Comparison of ENCODE assay signal across 27 mouse cellular contexts in genomic region chr10:18422968-18423367, GRCm38 (mm10).
A peak's percentile ranks its signal among the peaks of the same experiment; 100 is the strongest.
DNase-seq lines count a peak whose midpoint lies in the region; ATAC-seq lines count a peak whose summit lies in the region.
"Had no signal": no experiment of that assay in that cellular context is flagged by ENCODE, and none has a peak within 500 bp of the region (broad histone marks: within the 10 kb centered on the region; RNA-seq: fewer than 3 reads in every experiment).

No protein-coding gene starts in this region.

- H3K4me1 ChIP-seq in hindbrain, embryonic 11.5 days (replicated peaks; ENCODE audit: control insufficient read depth, insufficient read depth, low read length) = no peaks in the 10 kb centered on the region; the same call in 1 of the 2 replicates
- H3K4me1 ChIP-seq in hindbrain, embryonic 13.5 days (replicated peaks) = peaks cover 30% of the 10 kb centered on the region
- peaks cover 28% of the 10 kb centered on the region for H3K4me1 ChIP-seq in embryonic facial prominence, embryonic 10.5 days

- H3K4me3 ChIP-seq in hindbrain, embryonic 11.5 days (ENCODE audit: low read depth, low read length) = no peak overlapping the region
- no peak overlapping the region for H3K4me3 ChIP-seq in hindbrain, embryonic 13.5 days
- no peak overlapping the region for H3K4me3 ChIP-seq in embryonic facial prominence, embryonic 10.5 days
- H3K4me3 ChIP-seq: embryonic facial prominence, embryonic 15.5 days; forebrain, embryonic 13.5 days; heart, embryonic 12.5 days; limb, embryonic 10.5 days; limb, embryonic 15.5 days; midbrain, embryonic 15.5 days had no signal

- H3K4me2 ChIP-seq in hindbrain, embryonic 11.5 days (replicated peaks; ENCODE audit: low read depth, low read length) = no peak overlapping the region
- H3K4me2 ChIP-seq in hindbrain, embryonic 13.5 days = no peak overlapping the region
- H3K4me2 ChIP-seq: embryonic facial prominence, embryonic 15.5 days; forebrain, embryonic 13.5 days; heart, embryonic 12.5 days; limb, embryonic 15.5 days; lung, embryonic 14.5 days; midbrain, embryonic 15.5 days had no signal

- DNase-seq in hindbrain, embryonic 11.5 days (ENCODE audit: low spot score) = no peak
- peak; percentile 18 for DNase-seq in thymus, postnatal 0 days (ENCODE audit: low spot score)
- no peak for DNase-seq in thymus, adult 18-20 months
- peak; percentile 89 for DNase-seq in ES-CJ7 (ENCODE audit: low read depth, low spot score)
- no peak for DNase-seq in embryonic facial prominence, embryonic 10.5 days (ENCODE audit: low spot score)
- no peak for DNase-seq in kidney, adult 8-10 months
- DNase-seq: adrenal gland, postnatal 10 days; B cell, adult 2 months; cerebellum, adult 11 months; cerebellum, postnatal 10 days; gastrocnemius, postnatal 10 days; heart, postnatal 10 days; kidney, postnatal 14 days; layer of hippocampus, adult 9-11 months; lung, embryonic 14.5 days; lung, postnatal 14 days; right cerebral cortex, postnatal 4 days had no signal

- H3K36me3 ChIP-seq in hindbrain, embryonic 11.5 days (ENCODE audit: control insufficient read depth, insufficient read depth, low read length) = no peaks in the 10 kb centered on the region
- peaks cover 16% of the 10 kb centered on the region for H3K36me3 ChIP-seq in hindbrain, embryonic 13.5 days
- peaks cover 37% of the 10 kb centered on the region for H3K36me3 ChIP-seq in embryonic facial prominence, embryonic 10.5 days (replicated peaks)
- H3K36me3 ChIP-seq: embryonic facial prominence, embryonic 15.5 days; limb, embryonic 15.5 days; midbrain, embryonic 15.5 days had no signal

- no peaks in the 10 kb centered on the region for H3K9me3 ChIP-seq in hindbrain, embryonic 11.5 days (ENCODE audit: control insufficient read depth, low read length)
- H3K9me3 ChIP-seq in hindbrain, embryonic 13.5 days = no peaks in the 10 kb centered on the region
- H3K9me3 ChIP-seq in embryonic facial prominence, embryonic 10.5 days = no peaks in the 10 kb centered on the region
- H3K9me3 ChIP-seq: embryonic facial prominence, embryonic 15.5 days; forebrain, embryonic 13.5 days; heart, embryonic 12.5 days; limb, embryonic 10.5 days; limb, embryonic 15.5 days; midbrain, embryonic 15.5 days had no signal

- no peak overlapping the region for H3K9ac ChIP-seq in hindbrain, embryonic 11.5 days (ENCODE audit: low read depth, low read length)
- no peak overlapping the region for H3K9ac ChIP-seq in hindbrain, embryonic 13.5 days
- H3K9ac ChIP-seq: embryonic facial prominence, embryonic 15.5 days; forebrain, embryonic 13.5 days; heart, embryonic 12.5 days; limb, embryonic 15.5 days; liver, embryonic 14.5 days; lung, embryonic 14.5 days; midbrain, embryonic 15.5 days had no signal

- 22% methylated on average over 3 of the region's 3 CpGs for WGBS in hindbrain, embryonic 11.5 days
- WGBS in hindbrain, embryonic 13.5 days = 12% methylated on average over 3 of the region's 3 CpGs
- WGBS in embryonic facial prominence, embryonic 10.5 days = 36% methylated on average over 3 of the region's 3 CpGs

- H3K27me3 ChIP-seq in hindbrain, embryonic 11.5 days (ENCODE audit: control insufficient read depth, insufficient read depth, low read length) = no peaks in the 10 kb centered on the region
- no peaks in the 10 kb centered on the region for H3K27me3 ChIP-seq in hindbrain, embryonic 13.5 days
- no peaks in the 10 kb centered on the region for H3K27me3 ChIP-seq in embryonic facial prominence, embryonic 10.5 days (replicated peaks; ENCODE audit: low read depth, poor library complexity, severe bottlenecking)
- H3K27me3 ChIP-seq: embryonic facial prominence, embryonic 15.5 days; forebrain, embryonic 13.5 days; heart, embryonic 12.5 days; limb, embryonic 15.5 days; midbrain, embryonic 15.5 days had no signal

- 0 out of 2 replicates have a peak, but pooled peaks have one; percentile 60 for ATAC-seq in hindbrain, embryonic 11.5 days (ENCODE audit: low FRiP score)
- ATAC-seq in hindbrain, embryonic 13.5 days (ENCODE audit: low FRiP score) = no peak; the same call in 1 of the 2 replicates
- ATAC-seq in erythroid progenitor cell, adult 5-6 weeks (replicated peaks; ENCODE audit: low FRiP score, poor library complexity, severe bottlenecking) = no peak
- ATAC-seq: forebrain, embryonic 13.5 days; intestine, postnatal 0 days; midbrain, embryonic 15.5 days had no signal

- no peak overlapping the region for H3K27ac ChIP-seq in hindbrain, embryonic 11.5 days (ENCODE audit: low read depth, low read length)
- no peak overlapping the region for H3K27ac ChIP-seq in hindbrain, embryonic 13.5 days
- peak overlapping the region; percentile 35; the same call in 1 of the 2 replicates for H3K27ac ChIP-seq in embryonic facial prominence, embryonic 10.5 days (replicated peaks)
- H3K27ac ChIP-seq: embryonic facial prominence, embryonic 15.5 days; forebrain, embryonic 13.5 days; limb, embryonic 10.5 days; limb, embryonic 15.5 days; liver, embryonic 14.5 days; midbrain, embryonic 15.5 days had no signal

Comparison
In these comparisons a context has a peak if more than half of its experiments do, and no peak if none do; other contexts are left out.
1. DNase-seq: peak in thymus, postnatal 0 days (single experiment) and ES-CJ7 (single experiment); none in hindbrain, embryonic 11.5 days (single experiment), thymus, adult 18-20 months (0 of 2), embryonic facial prominence, embryonic 10.5 days (single experiment) and kidney, adult 8-10 months (0 of 2).